Mouse (Mus musculus): Measurements from ENCODE around the gene Rbck1.

DNA sequence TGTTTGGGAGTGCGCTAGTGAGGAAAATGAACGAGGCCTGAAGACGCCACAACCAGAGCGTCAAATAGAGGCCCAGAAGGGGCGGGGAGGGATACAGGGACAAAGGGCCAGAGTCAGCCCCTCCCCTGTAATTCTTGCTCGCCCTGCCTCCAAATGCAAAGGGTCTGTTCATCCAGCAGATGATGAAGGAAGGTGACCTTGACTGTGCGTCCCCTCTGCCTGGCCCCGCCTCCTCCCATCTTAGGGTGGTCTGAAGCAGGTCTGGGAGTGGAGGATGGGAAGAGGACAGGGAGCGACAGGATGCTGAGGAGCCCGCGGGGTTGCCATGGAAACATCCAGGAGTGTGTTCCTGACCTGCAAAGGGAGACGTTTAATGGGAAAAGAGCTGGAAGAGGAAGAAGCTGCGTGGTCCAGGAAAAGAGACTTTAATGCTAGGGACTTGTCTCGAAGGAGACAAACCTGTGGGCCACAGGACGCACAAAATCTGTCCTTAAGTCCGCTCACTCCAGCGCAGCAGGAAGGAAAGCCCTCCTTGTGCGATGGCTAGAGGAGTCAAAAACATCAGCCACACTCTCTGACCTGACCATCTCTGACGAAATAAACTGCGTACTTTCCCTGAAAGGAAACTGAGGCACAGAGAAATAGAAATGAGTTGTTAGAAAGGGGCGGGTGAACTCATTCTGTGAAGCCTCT is 43.3 kb upstream of the Rbck1 start:
- no peak for TF ChIP-seq POLR2A (IDR thresholded peaks at IDR 0.05; ENCODE audit: insufficient read depth, low read depth, low read length)
- no peak for TF ChIP-seq CTCF (IDR thresholded peaks at IDR 0.05)
- TF ChIP-seq EP300 (IDR thresholded peaks at IDR 0.05; ENCODE audit: insufficient read depth, low read depth, low read length) = no peak
